Comparison of ENCODE assay signal across 14 mouse cellular contexts in the genomic region with DNA sequence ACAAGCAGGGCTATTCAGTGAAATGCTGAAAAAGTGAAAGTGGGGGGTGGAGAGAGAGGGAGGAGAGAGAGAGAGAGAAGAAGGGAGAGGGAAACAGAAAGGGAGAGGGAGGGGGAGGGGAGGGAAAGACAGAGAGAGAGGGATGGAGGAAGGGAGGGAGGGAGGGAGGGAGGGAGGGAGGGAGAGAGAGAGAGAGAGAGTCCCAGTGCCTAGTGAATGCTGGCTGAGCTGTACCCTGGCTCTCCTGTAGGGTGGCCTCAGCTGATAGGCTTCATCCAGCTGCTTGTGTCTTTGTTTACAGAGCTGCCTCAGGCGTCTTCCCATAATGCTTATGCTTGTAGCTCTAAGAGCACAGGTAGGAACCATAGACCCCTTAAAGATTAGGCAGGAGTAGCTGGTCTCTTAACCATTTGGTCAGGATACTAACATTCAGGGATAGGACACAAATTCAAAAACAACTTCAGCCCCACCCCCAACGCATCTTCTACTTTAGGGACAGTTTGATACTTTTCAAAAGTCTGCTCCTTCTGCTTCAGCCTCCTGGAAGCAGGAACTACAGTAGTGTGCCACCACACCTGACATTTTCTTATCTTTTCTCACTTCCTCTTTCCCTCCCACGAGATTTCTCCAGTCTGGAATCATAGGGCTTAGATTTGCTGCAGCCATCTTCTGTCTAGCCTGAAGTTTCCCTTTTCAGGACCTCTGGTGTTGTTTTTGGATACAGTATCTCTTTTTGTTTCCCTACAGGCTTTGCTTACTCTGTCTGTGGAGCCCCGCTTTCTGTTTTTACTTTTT. TPM values are rescaled to one million over a fixed set of nuclear protein-coding genes. Genes with fewer than 3 reads are reported as not detected.
DNase-seq lines count a peak whose midpoint lies in the region; ATAC-seq and TF ChIP-seq lines count a peak whose summit lies in the region.
"Had no signal": no experiment of that assay in that cellular context is flagged by ENCODE, and none has a peak within 500 bp of the region (broad histone marks: within the 10 kb centered on the region; RNA-seq: fewer than 3 reads in every experiment).

No protein-coding gene starts in this region.

- no peak overlapping the region for H3K4me2 ChIP-seq in kidney, postnatal 0 days (ENCODE audit: low read length)
- no peak overlapping the region for H3K4me2 ChIP-seq in kidney, embryonic 15.5 days
- H3K4me2 ChIP-seq in embryonic facial prominence, embryonic 14.5 days (ENCODE audit: low read depth, low read length), result no peak overlapping the region
- H3K4me2 ChIP-seq: forebrain, embryonic 13.5 days had no signal

- peak; percentile 53 for DNase-seq in kidney, postnatal 0 days (ENCODE audit: low spot score)
- peak; percentile 44 for DNase-seq in thymus, adult 2 months
- DNase-seq in thymus, postnatal 10 days (ENCODE audit: low spot score in 2 of 2), result no peak
- no peak for DNase-seq in embryonic facial prominence, embryonic 14.5 days (ENCODE audit: low spot score)
- peak; percentile 66 for DNase-seq in thymus, postnatal 4 days
- DNase-seq in kidney, adult 18-20 months, result no peak
- DNase-seq in testis, postnatal 14 days (ENCODE audit: low spot score), result no peak
- DNase-seq: cerebellum, postnatal 25 days; kidney, adult 11 months; right cerebral cortex, postnatal 14 days had no signal

- H3K27ac ChIP-seq in kidney, postnatal 0 days, result no peak overlapping the region
- no peak overlapping the region for H3K27ac ChIP-seq in kidney, embryonic 15.5 days
- H3K27ac ChIP-seq in thymus, adult 2 months (ENCODE audit: control insufficient read depth, insufficient read depth, low read length), result peak overlapping the region; percentile 75
- peak overlapping the region; percentile 29; the same call in 1 of the 2 replicates for H3K27ac ChIP-seq in embryonic facial prominence, embryonic 14.5 days (replicated peaks; ENCODE audit: low read depth, low read length)
- H3K27ac ChIP-seq: forebrain, embryonic 13.5 days had no signal

- H3K9ac ChIP-seq in kidney, postnatal 0 days (ENCODE audit: low read depth, low read length), result no peak overlapping the region
- no peak overlapping the region for H3K9ac ChIP-seq in kidney, embryonic 15.5 days
- H3K9ac ChIP-seq in embryonic facial prominence, embryonic 14.5 days (ENCODE audit: low read depth, low read length), result no peak overlapping the region
- H3K9ac ChIP-seq: forebrain, embryonic 13.5 days had no signal

- no peaks in the 10 kb centered on the region for H3K9me3 ChIP-seq in kidney, postnatal 0 days (replicated peaks; ENCODE audit: low read length)
- no peaks in the 10 kb centered on the region for H3K9me3 ChIP-seq in kidney, embryonic 15.5 days (replicated peaks)
- H3K9me3 ChIP-seq in embryonic facial prominence, embryonic 14.5 days (ENCODE audit: control insufficient read depth, low read length), result no peaks in the 10 kb centered on the region
- H3K9me3 ChIP-seq: forebrain, embryonic 13.5 days had no signal

- no peak for ATAC-seq in kidney, postnatal 0 days (replicated peaks; ENCODE audit: low FRiP score, low read depth)
- ATAC-seq in kidney, embryonic 15.5 days (replicated peaks; ENCODE audit: low FRiP score), result no peak; the same call in 1 of the 2 replicates
- peak; percentile 54; the same call in 1 of the 2 replicates for ATAC-seq in embryonic facial prominence, embryonic 14.5 days (ENCODE audit: low read depth)
- ATAC-seq: forebrain, embryonic 13.5 days had no signal

- TF ChIP-seq POLR2A in thymus, adult 2 months (IDR thresholded peaks at IDR 0.05; ENCODE audit: control insufficient read depth, extremely low read depth, insufficient read depth, low read length, poor library complexity), result no peak

- no peaks in the 10 kb centered on the region for H3K4me1 ChIP-seq in kidney, postnatal 0 days (replicated peaks; ENCODE audit: insufficient read depth, low read length)
- peaks cover 24% of the 10 kb centered on the region for H3K4me1 ChIP-seq in kidney, embryonic 15.5 days
- peaks cover 65% of the 10 kb centered on the region for H3K4me1 ChIP-seq in thymus, adult 2 months (replicated peaks; ENCODE audit: control insufficient read depth, insufficient read depth, low read length)
- H3K4me1 ChIP-seq in embryonic facial prominence, embryonic 14.5 days (ENCODE audit: control insufficient read depth, insufficient read depth, low read length), result peaks cover 5% of the 10 kb centered on the region
- H3K4me1 ChIP-seq: forebrain, embryonic 13.5 days had no signal

- 38% methylated on average over 4 of the region's 4 CpGs for WGBS in kidney, postnatal 0 days
- 46% methylated on average over 4 of the region's 4 CpGs for WGBS in kidney, embryonic 15.5 days
- WGBS in thymus, adult 2 months, result 30% methylated on average over 4 of the region's 4 CpGs
- 42% methylated on average over 4 of the region's 4 CpGs for whole genome bisulfite sequencing in embryonic facial prominence, embryonic 14.5 days

- H3K27me3 ChIP-seq in kidney, postnatal 0 days (ENCODE audit: insufficient read depth, low read length), result no peaks in the 10 kb centered on the region
- H3K27me3 ChIP-seq in kidney, embryonic 15.5 days, result no peaks in the 10 kb centered on the region
- H3K27me3 ChIP-seq in thymus, adult 2 months (ENCODE audit: control insufficient read depth, insufficient read depth, low read length), result no peaks in the 10 kb centered on the region
- H3K27me3 ChIP-seq in embryonic facial prominence, embryonic 14.5 days (replicated peaks; ENCODE audit: control insufficient read depth, insufficient read depth, low read length), result no peaks in the 10 kb centered on the region

- no peak overlapping the region for H3K4me3 ChIP-seq in kidney, postnatal 0 days (replicated peaks; ENCODE audit: low read depth, low read length)
- no peak overlapping the region for H3K4me3 ChIP-seq in kidney, embryonic 15.5 days (replicated peaks)
- H3K4me3 ChIP-seq in thymus, adult 2 months (ENCODE audit: control insufficient read depth, insufficient read depth, low read length), result no peak overlapping the region
- H3K4me3 ChIP-seq in embryonic facial prominence, embryonic 14.5 days (ENCODE audit: low read depth, low read length), result no peak overlapping the region
- H3K4me3 ChIP-seq: forebrain, embryonic 13.5 days had no signal

- no peak for TF ChIP-seq CTCF in kidney, postnatal 0 days (IDR thresholded peaks at IDR 0.05; ENCODE audit: low read depth)
- TF ChIP-seq CTCF in thymus, adult 2 months (IDR thresholded peaks at IDR 0.05; ENCODE audit: borderline replicate concordance, control insufficient read depth, extremely low read depth, insufficient read depth, low read length, poor library complexity), result no peak

- H3K36me3 ChIP-seq in kidney, postnatal 0 days (ENCODE audit: insufficient read depth, low read length), result no peaks in the 10 kb centered on the region
- no peaks in the 10 kb centered on the region for H3K36me3 ChIP-seq in kidney, embryonic 15.5 days
- H3K36me3 ChIP-seq in thymus, adult 2 months (ENCODE audit: control insufficient read depth, insufficient read depth, low read length), result no peaks in the 10 kb centered on the region
- no peaks in the 10 kb centered on the region for H3K36me3 ChIP-seq in embryonic facial prominence, embryonic 14.5 days (ENCODE audit: control insufficient read depth, insufficient read depth, low read length)

RNA-seq across cellular contexts. Expression of a gene that starts 14.6 kb away (rescaled TPM):
- 7.4 and 7.8 TPM in 2 replicates for polyA plus RNA-seq in kidney, postnatal 0 days (2015; fragmentation: Nextera tagmentation; extraction: Ambion mirVana)
- polyA plus RNA-seq in kidney, embryonic 15.5 days (2015; fragmentation: Nextera tagmentation; extraction: Ambion mirVana), result 6.9 and 7.8 TPM in 2 replicates
- polyA plus RNA-seq in thymus, adult 2 months (2012; rRNA removed), result 279 and 377 TPM in 2 replicates
- polyA plus RNA-seq in embryonic facial prominence, embryonic 14.5 days (2014; fragmentation: Nextera tagmentation; extraction: Ambion mirVana), result 10.8 and 11.4 TPM in 2 replicates

RNA-seq across cellular contexts. Expression of a gene that starts 17.7 kb away (rescaled TPM):
- not detected in 2 replicates for polyA plus RNA-seq in kidney, postnatal 0 days (2015; fragmentation: Nextera tagmentation; extraction: Ambion mirVana)
- polyA plus RNA-seq in kidney, embryonic 15.5 days (2015; fragmentation: Nextera tagmentation; extraction: Ambion mirVana), result not detected in 2 replicates
- 2.7 and 14.2 TPM in 2 replicates for polyA plus RNA-seq in thymus, adult 2 months (2012; rRNA removed)
- polyA plus RNA-seq in embryonic facial prominence, embryonic 14.5 days (2014; fragmentation: Nextera tagmentation; extraction: Ambion mirVana), result not detected in 2 replicates
- polyA plus RNA-seq: forebrain, embryonic 13.5 days; liver, adult 2 months; urinary bladder, adult 2 months had no signal

RNA-seq across cellular contexts. Expression of a gene that starts 20.0 kb away (rescaled TPM):
- not detected in 2 replicates for polyA plus RNA-seq in kidney, postnatal 0 days (2015; fragmentation: Nextera tagmentation; extraction: Ambion mirVana)
- not detected in 2 replicates for polyA plus RNA-seq in kidney, embryonic 15.5 days (2015; fragmentation: Nextera tagmentation; extraction: Ambion mirVana)
- not detected in 2 replicates for polyA plus RNA-seq in thymus, adult 2 months (2012; rRNA removed)
- not detected in 2 replicates for polyA plus RNA-seq in embryonic facial prominence, embryonic 14.5 days (2014; fragmentation: Nextera tagmentation; extraction: Ambion mirVana)
- polyA plus RNA-seq: forebrain, embryonic 13.5 days; liver, adult 2 months; urinary bladder, adult 2 months had no signal

RNA-seq across cellular contexts. Expression of a gene that starts 25.2 kb away (rescaled TPM):
- polyA plus RNA-seq in kidney, postnatal 0 days (2015; fragmentation: Nextera tagmentation; extraction: Ambion mirVana), result not detected in 2 replicates
- polyA plus RNA-seq in kidney, embryonic 15.5 days (2015; fragmentation: Nextera tagmentation; extraction: Ambion mirVana), result not detected in 2 replicates
- 0.50 and 7.0 TPM in 2 replicates for polyA plus RNA-seq in thymus, adult 2 months (2012; rRNA removed)
- polyA plus RNA-seq in embryonic facial prominence, embryonic 14.5 days (2014; fragmentation: Nextera tagmentation; extraction: Ambion mirVana), result not detected in 2 replicates
- polyA plus RNA-seq: forebrain, embryonic 13.5 days; liver, adult 2 months; urinary bladder, adult 2 months had no signal

RNA-seq across cellular contexts. Expression of a gene that starts 34.9 kb away (rescaled TPM):
- polyA plus RNA-seq in kidney, postnatal 0 days (2015; fragmentation: Nextera tagmentation; extraction: Ambion mirVana), result not detected in 2 replicates
- polyA plus RNA-seq in kidney, embryonic 15.5 days (2015; fragmentation: Nextera tagmentation; extraction: Ambion mirVana), result 0.51 TPM in 1 of 2 replicates, not detected in the other
- 0.96 and 6.1 TPM in 2 replicates for polyA plus RNA-seq in thymus, adult 2 months (2012; rRNA removed)
- polyA plus RNA-seq in embryonic facial prominence, embryonic 14.5 days (2014; fragmentation: Nextera tagmentation; extraction: Ambion mirVana), result not detected in 2 replicates
- polyA plus RNA-seq: forebrain, embryonic 13.5 days; liver, adult 2 months; urinary bladder, adult 2 months had no signal

Comparison
In these comparisons a context has a peak if more than half of its experiments do, and no peak if none do; other contexts are left out.
1. DNase-seq: peak in kidney, postnatal 0 days (single experiment), thymus, adult 2 months (single experiment) and thymus, postnatal 4 days (single experiment); none in thymus, postnatal 10 days (0 of 2), embryonic facial prominence, embryonic 14.5 days (single experiment), kidney, adult 18-20 months (single experiment) and testis, postnatal 14 days (single experiment).
2. H3K27ac ChIP-seq: peak in thymus, adult 2 months (single experiment) and embryonic facial prominence, embryonic 14.5 days (single experiment); none in kidney, postnatal 0 days (single experiment) and kidney, embryonic 15.5 days (single experiment).
3. RNA of a gene that starts 14.6 kb away (polyA plus RNA-seq): 279 to 377 TPM in thymus, adult 2 months; 10.8 to 11.4 TPM in embryonic facial prominence, embryonic 14.5 days, 6.9 to 7.8 TPM in kidney, embryonic 15.5 days and 7.4 to 7.8 TPM in kidney, postnatal 0 days; every median in the first group is over 10 times any median in the second.